ENCODE assay signal across 9 mouse cellular contexts in genomic region chr3:84921704-84922420, GRCm38 (mm10).
A peak's percentile ranks its signal among the peaks of the same experiment; 100 is the strongest.
DNase-seq lines count a peak whose midpoint lies in the region; ATAC-seq lines count a peak whose summit lies in the region.
"Had no signal": no experiment of that assay in that cellular context is flagged by ENCODE, and none has a peak within 500 bp of the region (broad histone marks: within the 10 kb centered on the region; RNA-seq: fewer than 3 reads in every experiment).

No protein-coding gene starts in this region.

- H3K36me3 ChIP-seq in neural tube, embryonic 11.5 days (ENCODE audit: control insufficient read depth, insufficient read depth, low read length) = no peaks in the 10 kb centered on the region
- H3K36me3 ChIP-seq: neural tube, embryonic 13.5 days had no signal

- 80% methylated on average over 6 of the region's 6 CpGs for WGBS in neural tube, embryonic 11.5 days

- H3K4me2 ChIP-seq in neural tube, embryonic 11.5 days (ENCODE audit: low read depth) = no peak overlapping the region
- H3K4me2 ChIP-seq: neural tube, embryonic 13.5 days had no signal

- no peak overlapping the region for H3K27ac ChIP-seq in neural tube, embryonic 11.5 days (ENCODE audit: low read depth, low read length)
- H3K27ac ChIP-seq: neural tube, embryonic 13.5 days had no signal

- no peak overlapping the region for H3K4me3 ChIP-seq in neural tube, embryonic 11.5 days (ENCODE audit: low read depth, low read length)
- H3K4me3 ChIP-seq: neural tube, embryonic 13.5 days had no signal

- ATAC-seq in neural tube, embryonic 11.5 days (ENCODE audit: insufficient read depth, low FRiP score, low TSS enrichment) = no peak

- no peaks in the 10 kb centered on the region for H3K9me3 ChIP-seq in neural tube, embryonic 11.5 days (ENCODE audit: control insufficient read depth, low read length)
- H3K9me3 ChIP-seq: neural tube, embryonic 13.5 days had no signal

- no peaks in the 10 kb centered on the region for H3K27me3 ChIP-seq in neural tube, embryonic 11.5 days (ENCODE audit: control insufficient read depth, insufficient read depth, low read length)
- H3K27me3 ChIP-seq: neural tube, embryonic 13.5 days had no signal

- H3K9ac ChIP-seq in neural tube, embryonic 11.5 days (ENCODE audit: low read length) = no peak overlapping the region
- H3K9ac ChIP-seq: neural tube, embryonic 13.5 days had no signal

- peak; percentile 29 to 78 for DNase-seq in frontal cortex, adult 2 months (ENCODE audit: extremely low spot score in 1 of 2, low spot score in 1 of 2)
- DNase-seq in frontal cortex, postnatal 10 days (ENCODE audit: low spot score in 2 of 2) = no peak
- peak; percentile 28 for DNase-seq in neural tube, embryonic 11.5 days (ENCODE audit: low spot score)
- no peak for DNase-seq in neural tube, embryonic 10.5 days (ENCODE audit: extremely low spot score, low spot score)
- peak; percentile 50 to 64 for DNase-seq in cerebellum, postnatal 14 days
- peak; percentile 66 for DNase-seq in layer of hippocampus, adult 9-10 months (ENCODE audit: low spot score)
- peak; percentile 10 for DNase-seq in right cerebral cortex, postnatal 4 days
- no peak for DNase-seq in T-cell, adult 2 months (ENCODE audit: low spot score)

- no peaks in the 10 kb centered on the region for H3K4me1 ChIP-seq in neural tube, embryonic 11.5 days (ENCODE audit: control insufficient read depth, insufficient read depth, low read length)

Comparison
In these comparisons a context has a peak if more than half of its experiments do, and no peak if none do; other contexts are left out.
1. DNase-seq: peak in frontal cortex, adult 2 months (2 of 2), neural tube, embryonic 11.5 days (single experiment), cerebellum, postnatal 14 days (2 of 2), layer of hippocampus, adult 9-10 months (single experiment) and right cerebral cortex, postnatal 4 days (single experiment); none in frontal cortex, postnatal 10 days (0 of 2), neural tube, embryonic 10.5 days (single experiment) and T-cell, adult 2 months (single experiment).